Mouse (Mus musculus) adrenal gland, postnatal 10 days (tissue): ENCODE results near the gene Xpa. TPM values are rescaled to one million over a fixed set of nuclear protein-coding genes. Genes with fewer than 3 reads are reported as not detected.

ENCODE experiments used
- DNase-seq: peaks from one replicate; pipeline ENCODE4 v3.0.0; 2021; ENCODE audit warnings: mixed read lengths
- total RNA-seq, 2 experiments: library from RNA; stranded (reverse); gene quantifications; 2 replicates each; pipeline ENCODE4 v1.2.3; 2021

The Xpa gene
- total RNA-seq, 2 experiments from 2014 or later: 19.0 to 24.2 TPM

- no peak for DNase-seq
Measured at GRCm38 (mm10) chr4:46146881-46147280, 49.2 kb downstream of the Xpa start.

GRCm38 (mm10) chr4:46144323-46144722, 51.8 kb downstream of the Xpa start:
- DNase-seq: no peak

DNA sequence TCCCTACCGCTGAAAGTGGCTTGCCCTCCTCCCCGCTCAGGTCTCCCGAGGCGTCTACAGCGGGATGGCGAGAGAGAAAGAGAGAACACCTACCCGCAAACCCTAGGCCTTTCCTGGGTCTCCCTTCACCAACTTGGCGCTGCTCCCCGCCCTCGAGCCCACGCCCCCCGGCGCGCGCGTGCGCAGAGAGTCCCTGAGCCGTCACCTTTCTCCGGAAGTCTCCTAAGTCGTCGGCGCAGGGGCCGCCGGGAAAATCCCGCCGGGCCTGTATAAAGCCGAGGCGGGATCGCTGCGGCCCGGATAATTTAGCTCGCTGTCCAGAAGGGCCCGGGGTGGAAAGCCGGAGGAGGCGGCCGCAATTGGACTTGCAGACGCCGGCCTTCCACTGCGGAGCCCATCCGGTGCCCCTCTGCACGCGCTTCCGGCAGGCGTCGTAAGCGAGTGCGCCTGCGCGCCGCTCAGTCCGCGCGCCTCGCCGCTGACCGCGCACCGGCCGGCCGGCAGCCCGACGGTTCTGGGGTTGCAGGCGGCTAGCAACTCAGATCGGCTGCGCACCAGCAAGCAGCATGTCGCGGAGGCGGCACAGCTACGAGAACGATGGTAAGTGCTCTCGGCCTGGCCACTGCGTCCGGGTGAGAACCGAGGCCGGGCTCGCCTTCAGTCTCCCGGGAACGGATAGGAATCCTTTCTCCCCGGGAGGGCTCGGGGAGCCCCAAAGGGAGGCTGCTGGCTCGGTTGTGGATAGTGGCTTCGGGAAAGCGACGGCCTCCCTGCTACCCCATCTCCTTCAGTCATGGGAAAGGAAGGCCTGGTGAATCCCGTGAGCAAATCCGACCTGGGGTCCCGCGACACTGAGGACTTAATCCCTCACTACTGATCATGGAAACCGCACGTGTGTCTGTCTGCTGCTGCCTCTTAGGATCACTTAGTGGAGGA, 57.6 kb downstream of the Xpa start, which contains the start of the genes Ncbp1 and Tstd2:
Ncbp1 (plus strand) TSS at position 327 of the 936 bp plus-strand sequence.
Tstd2 (minus strand) TSS at position 408 of the 936 bp plus-strand sequence.
- DNase-seq: peak; percentile 94

- DNase-seq: peak; percentile 33
Measured at GRCm38 (mm10) chr4:46137629-46138286, 58.4 kb downstream of the Xpa start.

DNA sequence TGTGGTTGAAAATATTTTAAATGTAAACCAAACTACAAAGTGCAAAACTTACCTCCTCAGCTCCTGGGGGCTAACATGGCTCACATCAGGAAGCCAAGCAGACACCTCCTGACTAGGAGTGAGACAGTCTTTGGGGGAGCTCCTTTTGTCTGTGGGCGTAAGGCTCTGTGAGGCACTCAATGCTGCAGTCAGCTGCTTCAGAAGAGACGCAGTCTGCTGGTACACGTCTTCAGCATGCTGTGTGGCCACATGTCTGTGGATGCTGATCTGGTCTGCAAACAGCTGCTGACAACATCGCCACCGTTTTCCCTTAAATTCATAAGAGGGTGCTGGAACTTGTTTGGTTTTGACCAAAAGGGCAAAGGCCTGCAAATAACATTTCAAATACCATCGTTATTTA, 64.3 kb downstream of the Xpa start:
- DNase-seq: no peak

DNA sequence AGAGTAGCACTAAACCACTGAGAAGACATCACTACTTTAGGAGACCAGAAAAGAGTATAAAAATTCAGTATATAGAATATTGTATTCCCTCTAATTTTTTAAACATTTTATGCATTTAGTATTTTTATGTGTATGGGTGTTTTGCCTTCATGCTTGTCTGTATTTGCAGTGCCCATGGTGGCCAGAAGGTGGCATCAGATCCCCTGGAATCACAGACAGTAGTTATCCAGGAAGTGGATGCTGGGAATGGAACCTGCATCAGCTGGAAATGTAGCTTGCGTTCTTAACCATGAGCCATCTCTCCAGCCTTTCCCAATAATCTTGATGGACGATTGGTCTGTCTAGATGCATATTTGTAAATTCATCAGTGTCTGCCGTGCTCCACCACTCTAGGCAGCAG, 65.9 kb downstream of the Xpa start:
- DNase-seq: peak; percentile 65

GRCm38 (mm10) chr4:46129311-46130004, 66.7 kb downstream of the Xpa start:
- no peak for DNase-seq

DNA sequence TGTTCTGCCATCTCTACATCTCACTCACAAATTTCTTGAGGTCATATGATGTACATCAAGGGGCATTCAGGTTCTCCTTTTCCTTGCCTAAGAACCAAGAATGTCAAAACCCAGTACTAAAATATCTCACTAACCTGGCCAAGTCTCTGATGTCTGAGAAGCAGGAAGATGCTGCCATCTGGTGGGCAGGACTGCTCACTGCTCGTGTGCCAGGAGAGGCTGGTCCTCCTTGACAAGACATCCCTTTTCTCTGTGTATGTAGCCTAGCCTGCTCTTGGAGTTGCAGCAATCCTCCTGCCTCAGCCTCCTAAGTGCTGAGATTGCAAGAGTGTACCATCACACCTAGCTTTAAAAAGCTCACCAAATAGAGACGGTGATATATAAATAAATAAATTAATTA, 69.6 kb downstream of the Xpa start:
- peak; percentile 84 for DNase-seq

- no peak for DNase-seq
Measured at GRCm38 (mm10) chr4:46123358-46123757, 72.8 kb downstream of the Xpa start.

- DNase-seq: no peak
Measured at GRCm38 (mm10) chr4:46120767-46121166, 75.3 kb downstream of the Xpa start.

DNA sequence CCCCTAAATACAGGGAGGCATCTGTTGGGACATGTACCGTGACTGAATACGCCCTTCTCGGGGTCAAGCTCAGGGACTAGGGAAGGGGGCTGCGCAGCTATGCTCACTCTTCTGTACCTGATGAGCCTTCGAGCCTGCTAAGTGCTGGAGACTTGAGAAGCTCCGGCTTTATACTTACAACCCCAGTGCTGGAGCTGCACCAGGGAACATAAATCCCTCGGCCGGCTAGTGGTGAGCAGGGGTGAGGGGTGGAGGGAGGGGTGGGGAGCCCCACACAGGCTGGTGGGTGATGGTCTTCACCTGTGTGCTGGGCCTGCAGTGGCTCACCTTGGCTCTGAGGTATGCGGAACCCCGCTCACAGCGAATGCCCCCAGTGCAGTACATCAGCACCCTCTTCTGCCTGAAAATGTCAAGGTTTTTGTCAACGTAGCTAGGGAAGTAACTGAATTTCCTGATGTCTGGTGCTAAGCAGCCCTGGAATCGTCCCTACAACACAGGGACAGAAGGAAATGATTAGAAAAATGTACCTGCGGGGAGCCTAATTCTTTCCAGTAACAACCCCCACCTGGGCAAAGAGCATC, 76.5 kb downstream of the Xpa start:
- peak; percentile 26 for DNase-seq

- DNase-seq: no peak
Measured at GRCm38 (mm10) chr4:46117536-46117935, 78.6 kb downstream of the Xpa start.

GRCm38 (mm10) chr4:46116544-46117175, 79.5 kb downstream of the Xpa start:
- peak; percentile 60 for DNase-seq

DNA sequence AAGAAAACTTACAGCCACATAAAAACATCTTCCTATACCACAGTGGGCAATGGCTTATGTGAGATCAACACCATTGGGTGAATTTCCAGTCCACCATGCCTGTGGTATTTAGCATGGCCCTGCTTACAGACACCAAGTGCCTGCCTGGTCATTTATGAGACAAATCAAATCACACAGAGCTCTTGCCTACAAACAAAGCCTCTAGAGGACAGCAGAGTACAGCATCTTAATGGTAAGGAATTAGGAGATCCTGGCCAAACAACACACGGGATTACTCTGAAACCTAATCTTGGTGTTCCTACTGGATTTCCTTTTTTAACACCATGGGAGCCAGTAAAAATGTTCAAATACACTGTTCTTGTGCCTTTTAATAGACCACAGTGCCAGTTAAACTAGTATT, 80.8 kb downstream of the Xpa start:
- DNase-seq: no peak

DNA sequence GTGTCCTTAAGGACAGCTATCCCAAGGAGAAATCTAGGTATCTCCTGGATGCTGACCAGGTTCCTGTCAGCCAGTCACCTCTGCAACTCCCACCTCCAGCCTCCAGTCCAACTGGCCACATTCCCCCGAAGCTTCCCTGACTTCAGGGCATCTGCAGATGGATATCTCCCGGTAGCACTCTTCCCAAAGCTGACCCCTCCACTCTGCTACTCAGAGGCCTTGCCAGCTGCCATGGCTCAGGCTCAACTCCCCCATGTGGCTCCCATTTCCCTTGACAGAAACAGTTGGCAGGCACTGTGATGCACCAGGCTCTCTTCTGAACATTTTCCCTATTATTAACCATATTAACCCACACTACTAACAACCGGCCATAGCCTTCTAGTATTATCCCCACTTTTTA, 84.8 kb downstream of the Xpa start:
- peak; percentile 33 for DNase-seq

DNA sequence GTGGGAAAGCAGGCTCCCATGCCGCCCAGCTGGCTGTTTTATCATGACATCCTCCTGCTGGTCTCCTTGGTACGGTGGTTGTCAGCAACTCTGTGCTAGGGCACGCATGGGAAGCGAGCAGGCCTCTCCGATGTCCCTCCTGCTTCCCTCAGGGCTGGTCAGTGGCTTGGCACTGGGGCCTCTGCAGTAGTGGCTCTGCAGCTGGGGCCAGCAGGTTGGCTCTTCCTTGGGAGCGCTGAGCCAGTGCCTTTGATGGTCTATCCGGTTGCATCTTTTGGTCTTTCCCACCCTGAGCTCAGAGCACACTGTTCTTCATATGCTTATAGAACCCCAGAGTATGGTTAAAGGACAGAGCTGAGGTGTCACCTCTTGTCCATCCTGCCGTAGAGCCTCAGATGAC, 86.0 kb downstream of the Xpa start:
- no peak for DNase-seq

Other genes with a start within 250 kb of the Xpa start
- gene Tdrd7, start 231.0 kb downstream of the Xpa start, total RNA-seq: 10 to 100 TPM; 16.8 to 21.0 TPM
- gene Tmod1, start 157.4 kb downstream of the Xpa start, total RNA-seq: 10 to 100 TPM in 1 of 2 experiments, 1 to 10 TPM in 1; 6.9 to 22.7 TPM
- 10 to 100 TPM; 42.8 to 44.1 TPM for gene Ncbp1, start 57.7 kb downstream of the Xpa start, total RNA-seq
- gene Tstd2, start 57.6 kb downstream of the Xpa start, total RNA-seq: 10 to 100 TPM; 22.3 to 28.5 TPM
- not detected for gene Foxe1, start 147.3 kb upstream of the Xpa start, total RNA-seq
- 1 to 10 TPM; 5.5 to 7.3 TPM for gene Trmo, start 193.1 kb upstream of the Xpa start, total RNA-seq
- 1 to 10 TPM; 3.4 to 6.7 TPM for gene Hemgn, start 217.2 kb upstream of the Xpa start, total RNA-seq